Mouse (Mus musculus) C2C12 (cell line): ENCODE results near the gene Cacnb4. TPM values are rescaled to one million over a fixed set of nuclear protein-coding genes. Genes with fewer than 3 reads are reported as not detected.

Experiments used
- H3K27me3 ChIP-seq: one replicate; pipeline ENCODE4 v1.6.1; 2011; ENCODE audit not compliant: control insufficient read depth, insufficient read depth, insufficient read length
- H3K36me3 ChIP-seq: one replicate; pipeline ENCODE4 v1.6.1; 2011; ENCODE audit not compliant: control insufficient read depth, insufficient read depth
- H3K4me3 ChIP-seq: one replicate; pipeline ENCODE4 v1.5.1; 2011; ENCODE audit warnings: mild to moderate bottlenecking, control low read depth; ENCODE audit not compliant: poor library complexity, insufficient read depth, severe bottlenecking
- H3K79me2 ChIP-seq: one replicate; pipeline ENCODE4 v1.6.1; 2011; ENCODE audit not compliant: control insufficient read depth, insufficient read depth
- H3K79me3 ChIP-seq: one replicate; pipeline ENCODE4 v1.6.1; 2011; ENCODE audit warnings: low read depth, control low read depth
- H3ac ChIP-seq: one replicate; pipeline ENCODE3; 2011; ENCODE audit warnings: low read depth; ENCODE audit not compliant: control insufficient read depth, insufficient read length
- CEBPB ChIP-seq: IDR thresholded peaks from one replicate; pipeline ENCODE4 v1.6.1; 2011; ENCODE audit warnings: low read depth, mild to moderate bottlenecking, control low read depth, moderate library complexity
- CTCF ChIP-seq: IDR thresholded peaks from one replicate; pipeline ENCODE4 v1.5.1; 2011; ENCODE audit not compliant: control insufficient read depth, insufficient read depth, insufficient read length
- FOSL1 ChIP-seq: IDR thresholded peaks from one replicate; pipeline ENCODE4 v1.8.0; 2011; ENCODE audit warnings: mild to moderate bottlenecking, low read length; ENCODE audit not compliant: poor library complexity, insufficient read depth, severe bottlenecking
- MAX ChIP-seq: IDR thresholded peaks from one replicate; pipeline ENCODE4 v1.6.1; 2011; ENCODE audit warnings: mild to moderate bottlenecking, control low read depth
- MYOD1 ChIP-seq: IDR thresholded peaks from one replicate; pipeline ENCODE4 v1.6.1; 2011; ENCODE audit warnings: low read depth; ENCODE audit not compliant: control insufficient read depth, insufficient read length
- MYOG ChIP-seq: IDR thresholded peaks from one replicate; pipeline ENCODE4 v1.6.1; 2011; ENCODE audit not compliant: control insufficient read depth, insufficient read length; ENCODE audit errors: extremely low read depth
- USF1 ChIP-seq: IDR thresholded peaks from one replicate; pipeline ENCODE4 v1.6.1; 2011; ENCODE audit warnings: low read depth, mild to moderate bottlenecking, control low read depth, moderate library complexity
- polyA plus RNA-seq: library from polyadenylated mRNA; unstranded; fragments of >200 nt; fragmentation: generic; extraction: Trizol; gene quantifications from one replicate; pipeline ENCODE4 v1.2.1, GENCODE M21; 2012; ENCODE audit warnings: missing spikeins

Gene Cacnb4
- polyA plus RNA-seq, 1 experiment, result 0.01 TPM

DNA sequence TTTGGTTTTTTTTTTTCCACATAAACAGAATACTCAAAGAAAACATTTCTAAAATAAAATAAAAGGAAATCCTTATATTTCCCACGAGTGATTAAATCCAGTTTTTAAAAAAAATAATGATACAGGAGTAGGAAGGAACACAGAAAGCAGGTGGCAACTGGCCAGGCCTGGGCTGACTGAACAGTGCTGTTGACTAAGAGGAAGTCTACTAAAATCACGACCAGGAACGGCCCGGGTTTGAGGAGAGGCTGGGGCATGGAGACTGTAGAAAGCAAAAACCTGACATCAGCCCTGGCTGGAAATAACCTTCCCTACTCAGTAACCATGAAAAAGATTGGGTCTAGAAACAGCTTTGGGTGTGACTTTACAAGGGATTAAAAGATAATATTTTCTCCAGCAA lies 48.4 kb downstream of the Cacnb4 start:
- Histone ChIP-seq H3K79me3 (no peaks in the 10 kb centered on the region), H3K79me2 (no peaks in the 10 kb centered on the region), H3K36me3 (no peaks in the 10 kb centered on the region), H3K4me3 (no peak overlapping the region), H3ac (no peak overlapping the region), H3K27me3 (no peaks in the 10 kb centered on the region)
- TF ChIP-seq MYOG (no peak), MYOD1 (no peak), CEBPB (no peak), CTCF (no peak), USF1 (no peak), FOSL1 (no peak), MAX (no peak)

DNA sequence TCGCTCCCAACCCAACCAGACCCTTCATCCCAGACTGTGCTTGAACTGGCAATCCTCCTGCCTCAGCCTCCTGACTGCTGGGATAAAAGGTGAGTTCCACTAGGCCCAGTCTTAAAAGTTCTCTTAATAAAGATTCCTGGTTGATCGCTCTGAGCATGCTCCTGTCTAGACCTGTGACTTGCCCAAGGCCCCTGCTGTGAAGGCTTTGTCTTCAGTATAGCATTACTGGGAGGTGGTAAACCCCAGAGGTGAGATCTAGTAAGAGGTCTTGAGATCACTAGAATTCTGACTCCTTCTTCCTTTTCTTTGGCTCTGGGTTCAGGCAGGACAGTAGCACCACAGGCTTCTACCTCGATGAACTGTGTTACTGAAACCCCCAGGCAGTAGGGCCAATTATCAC lies 50.4 kb downstream of the Cacnb4 start:
- no peak for TF ChIP-seq CEBPB
- no peak for TF ChIP-seq FOSL1
- no peak for TF ChIP-seq MYOD1
- TF ChIP-seq USF1, result no peak
- TF ChIP-seq MAX, result no peak
- TF ChIP-seq MYOG, result no peak
- no peak for TF ChIP-seq CTCF
- H3ac ChIP-seq, result no peak overlapping the region
- no peaks in the 10 kb centered on the region for H3K79me3 ChIP-seq
- H3K36me3 ChIP-seq, result no peaks in the 10 kb centered on the region
- H3K79me2 ChIP-seq, result no peaks in the 10 kb centered on the region
- H3K27me3 ChIP-seq, result no peaks in the 10 kb centered on the region
- no peak overlapping the region for H3K4me3 ChIP-seq

DNA sequence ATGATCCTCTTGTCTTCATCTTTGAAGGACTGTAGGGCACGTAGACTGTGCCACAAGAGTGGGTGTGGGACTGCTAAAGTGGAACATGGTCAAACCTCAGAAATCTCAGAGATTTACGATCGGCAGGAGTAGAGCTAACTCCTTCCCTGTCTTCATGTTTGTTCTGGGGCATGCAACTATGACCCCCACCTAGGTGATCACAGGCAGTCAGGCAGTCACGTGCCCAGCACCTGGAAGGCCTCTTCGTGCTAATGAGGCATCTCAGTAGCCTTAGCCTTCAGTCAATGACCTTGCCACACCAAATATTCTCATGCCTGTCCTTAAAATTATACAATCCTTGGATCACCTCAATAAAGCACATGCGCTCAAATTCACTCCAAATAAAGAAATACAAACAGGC lies 50.9 kb downstream of the Cacnb4 start:
- Histone ChIP-seq H3K36me3 (no peaks in the 10 kb centered on the region), H3K79me3 (no peaks in the 10 kb centered on the region), H3K4me3 (no peak overlapping the region), H3K27me3 (no peaks in the 10 kb centered on the region), H3K79me2 (no peaks in the 10 kb centered on the region), H3ac (no peak overlapping the region)
- TF ChIP-seq MYOD1 (no peak), CTCF (no peak), MYOG (no peak), CEBPB (no peak), USF1 (no peak), MAX (no peak), FOSL1 (no peak)

DNA sequence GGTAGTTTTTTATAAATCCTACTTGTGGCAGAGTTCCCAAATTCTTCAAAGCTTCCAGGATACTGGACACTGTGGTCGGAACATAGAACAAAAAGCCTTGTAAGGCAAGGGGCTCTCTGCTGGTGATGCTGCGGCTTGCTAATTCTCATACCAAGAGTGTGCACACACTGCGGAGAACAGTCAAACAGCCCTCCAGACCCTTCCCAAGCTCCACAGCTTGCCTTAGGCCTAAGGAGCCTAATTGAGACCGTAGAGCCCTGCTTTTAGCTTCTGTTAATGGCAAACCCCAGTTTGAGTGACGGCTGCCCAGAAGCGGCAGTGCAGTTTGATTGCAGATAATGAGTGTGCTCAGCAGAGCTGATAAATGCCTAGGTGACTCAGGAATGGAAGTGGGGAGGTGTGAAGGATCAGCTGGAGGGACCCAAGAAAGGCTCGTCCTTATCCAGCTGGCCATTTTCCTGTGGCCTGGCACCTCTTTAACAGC lies 52.7 kb downstream of the Cacnb4 start:
- no peak for TF ChIP-seq MYOG
- no peak for TF ChIP-seq CTCF
- TF ChIP-seq FOSL1, result no peak
- no peak for TF ChIP-seq MYOD1
- TF ChIP-seq USF1, result no peak
- TF ChIP-seq CEBPB, result no peak
- TF ChIP-seq MAX, result no peak
- no peaks in the 10 kb centered on the region for H3K79me3 ChIP-seq
- no peaks in the 10 kb centered on the region for H3K27me3 ChIP-seq

DNA sequence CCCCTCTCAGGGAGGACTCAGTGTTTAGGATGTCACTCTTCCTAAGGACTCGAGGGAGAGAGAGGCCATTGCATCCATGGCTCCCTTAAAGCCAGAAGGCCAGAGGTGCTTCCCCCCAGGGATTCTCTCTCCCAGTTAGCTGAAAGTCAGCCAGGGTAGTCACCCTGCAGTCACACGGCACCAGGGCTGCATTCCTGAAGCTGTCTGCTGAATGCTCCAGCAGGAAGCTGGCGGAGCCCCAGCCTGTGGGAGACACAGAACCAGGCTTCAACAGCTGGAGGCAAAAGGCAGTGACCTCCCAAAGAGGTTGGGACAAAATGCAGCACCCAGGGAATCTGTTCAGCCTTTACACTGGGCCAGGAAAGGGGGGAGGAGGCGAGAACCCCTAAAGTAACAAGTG lies 53.2 kb downstream of the Cacnb4 start:
- TF ChIP-seq USF1, result no peak
- no peak for TF ChIP-seq MYOG
- no peak for TF ChIP-seq CEBPB
- no peak for TF ChIP-seq MYOD1
- TF ChIP-seq MAX, result no peak
- TF ChIP-seq CTCF, result no peak
- TF ChIP-seq FOSL1, result no peak
- Histone ChIP-seq H3ac (no peak overlapping the region), H3K79me2 (no peaks in the 10 kb centered on the region), H3K79me3 (no peaks in the 10 kb centered on the region), H3K36me3 (no peaks in the 10 kb centered on the region), H3K27me3 (no peaks in the 10 kb centered on the region), H3K4me3 (no peak overlapping the region)

More for the DNA sequence above, 52.7 kb downstream of the Cacnb4 start:
- no peaks in the 10 kb centered on the region for H3K79me2 ChIP-seq
- H3K4me3 ChIP-seq, result no peak overlapping the region
- no peaks in the 10 kb centered on the region for H3K36me3 ChIP-seq
- H3ac ChIP-seq, result no peak overlapping the region

DNA sequence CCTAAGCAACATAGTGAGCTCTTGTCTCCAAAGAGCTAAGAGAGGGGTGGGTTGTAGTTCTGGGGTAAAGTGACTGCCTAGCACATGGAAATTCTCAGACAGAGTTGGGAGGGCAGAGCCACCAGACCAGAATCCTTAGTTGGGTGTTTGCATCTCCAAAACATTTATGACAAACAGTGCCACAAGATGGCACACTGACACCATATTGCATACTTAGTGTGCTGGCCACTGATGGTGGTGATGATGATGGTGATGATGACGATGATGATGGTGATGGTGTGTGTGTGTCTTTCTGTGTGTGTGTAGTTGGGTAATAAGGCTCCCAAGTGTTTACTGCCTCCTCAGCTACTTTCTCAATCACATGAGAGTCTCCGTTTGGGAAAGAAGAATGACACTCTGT lies 54.0 kb downstream of the Cacnb4 start:
- TF ChIP-seq MYOG, result no peak
- no peak for TF ChIP-seq CTCF
- no peak for TF ChIP-seq FOSL1
- TF ChIP-seq MAX, result no peak
- TF ChIP-seq MYOD1, result no peak
- no peak for TF ChIP-seq USF1
- no peak for TF ChIP-seq CEBPB

More for the DNA sequence above, 54.0 kb downstream of the Cacnb4 start:
- Histone ChIP-seq H3ac (no peak overlapping the region), H3K4me3 (no peak overlapping the region), H3K79me2 (no peaks in the 10 kb centered on the region), H3K36me3 (no peaks in the 10 kb centered on the region), H3K79me3 (no peaks in the 10 kb centered on the region), H3K27me3 (no peaks in the 10 kb centered on the region)
